Mouse (Mus musculus) liver, embryonic 11.5 days (tissue): ENCODE measurements around the gene Spaca9. TPM values are rescaled to one million over a fixed set of nuclear protein-coding genes. Genes with fewer than 3 reads are reported as not detected.

Experiments
- ATAC-seq: fragments of 200-750 bp; cut with Nextera tagmentation; replicated peaks from 2 replicates; pipeline ENCODE4 v1.8.0; 2017; ENCODE audit warnings: moderate number of reproducible peaks, mild to moderate bottlenecking, moderate TSS enrichment, moderate library complexity; ENCODE audit not compliant: low FRiP score
- DNase-seq: peaks from one replicate; pipeline ENCODE4 v3.0.0-alpha.2; 2017; ENCODE audit warnings: low spot score
- H3K27ac ChIP-seq: fragments of 300-500 bp; sonication (generic); 2 replicates; pipeline ENCODE4 v1.5.1; 2014; ENCODE audit warnings: mild to moderate bottlenecking, low read depth, low read length, control low read depth
- H3K27me3 ChIP-seq: fragments of 300-500 bp; sonication (generic); replicated peaks from 2 replicates; pipeline ENCODE4 v1.6.1; 2014; ENCODE audit warnings: low read length, mixed read lengths; ENCODE audit not compliant: control insufficient read depth, insufficient read depth
- H3K36me3 ChIP-seq: fragments of 300-500 bp; sonication (generic); 2 replicates; pipeline ENCODE4 v1.6.1; 2014; ENCODE audit warnings: mild to moderate bottlenecking, low read length, moderate library complexity, mixed read lengths; ENCODE audit not compliant: control insufficient read depth, insufficient read depth
- H3K4me1 ChIP-seq: fragments of 300-500 bp; sonication (generic); replicated peaks from 2 replicates; pipeline ENCODE4 v1.6.1; 2014; ENCODE audit warnings: low read length, mixed read lengths; ENCODE audit not compliant: control insufficient read depth, insufficient read depth
- H3K4me2 ChIP-seq: fragments of 300-500 bp; sonication (generic); 2 replicates; pipeline ENCODE4 v1.6.1; 2014; ENCODE audit warnings: mild to moderate bottlenecking, control low read depth, moderate library complexity
- H3K4me3 ChIP-seq: fragments of 300-500 bp; sonication (generic); 2 replicates; pipeline ENCODE4 v1.5.1; 2014; ENCODE audit warnings: low read depth, low read length, control low read depth
- H3K9ac ChIP-seq: fragments of 300-500 bp; sonication (generic); 2 replicates; pipeline ENCODE4 v1.6.1; 2014; ENCODE audit warnings: low read depth, low read length, control low read depth
- H3K9me3 ChIP-seq: fragments of 300-500 bp; sonication (generic); 2 replicates; pipeline ENCODE4 v1.6.1; 2016; ENCODE audit warnings: low read length, inconsistent platforms, mixed read lengths; ENCODE audit not compliant: control insufficient read depth
- WGBS: fragments of 180-500 bp; shearing (Covaris S2); extraction: QIAGEN DNeasy Blood & Tissue Kit; methylation state at CpG from one replicate; pipeline ENCODE4 v1.1.7; 2014; 5-methylcytosine and 5-hydroxymethylcytosine counted together
- polyA plus RNA-seq: library from polyadenylated mRNA; unstranded; fragments of >200 nt; fragmentation: Nextera tagmentation; extraction: Ambion mirVana; gene quantifications from 2 replicates; pipeline ENCODE4 v1.2.1, GENCODE M21; 2014

The Spaca9 gene
- polyA plus RNA-seq, 1 experiment from 2014 or later, result 4.4 TPM

DNA sequence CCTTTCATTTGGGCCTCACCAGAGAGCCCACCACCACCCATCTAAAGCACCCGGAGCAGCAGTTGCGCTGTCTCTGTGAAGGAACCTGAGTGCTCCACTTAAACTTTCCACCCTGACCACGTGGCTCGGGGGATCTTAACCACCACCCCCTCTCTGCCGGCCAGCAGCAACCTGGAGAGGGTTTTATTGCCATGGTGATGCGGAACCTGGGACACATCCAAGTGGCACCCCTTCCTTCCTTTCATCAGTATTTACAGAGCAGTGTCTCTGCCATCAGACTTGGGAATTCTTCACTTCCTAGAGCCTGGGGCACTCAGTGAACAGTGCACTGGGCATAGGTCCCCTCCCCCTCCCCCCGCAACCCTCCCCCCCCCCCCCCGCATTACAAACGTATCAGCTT, 24.4 kb upstream of the Spaca9 start:
- no peak overlapping the region for H3K27ac ChIP-seq
- H3K9ac ChIP-seq, result no peak overlapping the region
- ATAC-seq, result no peak
- no peak overlapping the region for H3K4me3 ChIP-seq
- no peak for DNase-seq
- 0 out of 2 replicates have a peak, but pooled peaks cover 2% of the 10 kb centered on the region for H3K4me1 ChIP-seq
- no peaks in the 10 kb centered on the region for H3K27me3 ChIP-seq
- WGBS, result 60% methylated on average over 9 of the region's 9 CpGs
- no peaks in the 10 kb centered on the region for H3K9me3 ChIP-seq
- no peak overlapping the region for H3K4me2 ChIP-seq
- H3K36me3 ChIP-seq, result no peaks in the 10 kb centered on the region

DNA sequence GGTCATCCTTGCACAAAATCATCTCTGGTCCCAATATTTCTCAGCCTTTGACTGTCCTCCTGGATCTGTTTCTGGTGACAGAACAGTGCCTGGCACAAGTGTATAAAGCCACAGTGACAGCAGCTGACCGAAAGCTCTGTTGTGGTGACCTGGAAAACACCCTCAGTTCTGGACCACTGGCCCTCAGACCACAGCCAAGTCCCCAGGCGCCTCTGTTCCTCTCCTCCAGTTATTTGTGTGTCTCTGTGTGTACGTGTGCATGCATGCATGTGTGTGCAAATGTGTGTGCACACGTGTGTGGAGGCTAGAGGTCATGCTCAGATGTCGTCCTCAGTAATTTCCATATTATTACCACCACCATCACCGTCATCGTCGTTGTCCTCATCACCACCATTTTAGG, 22.9 kb upstream of the Spaca9 start:
- H3K4me2 ChIP-seq, result no peak overlapping the region
- no peak for ATAC-seq
- 88% methylated on average over 8 of the region's 8 CpGs for WGBS

DNA sequence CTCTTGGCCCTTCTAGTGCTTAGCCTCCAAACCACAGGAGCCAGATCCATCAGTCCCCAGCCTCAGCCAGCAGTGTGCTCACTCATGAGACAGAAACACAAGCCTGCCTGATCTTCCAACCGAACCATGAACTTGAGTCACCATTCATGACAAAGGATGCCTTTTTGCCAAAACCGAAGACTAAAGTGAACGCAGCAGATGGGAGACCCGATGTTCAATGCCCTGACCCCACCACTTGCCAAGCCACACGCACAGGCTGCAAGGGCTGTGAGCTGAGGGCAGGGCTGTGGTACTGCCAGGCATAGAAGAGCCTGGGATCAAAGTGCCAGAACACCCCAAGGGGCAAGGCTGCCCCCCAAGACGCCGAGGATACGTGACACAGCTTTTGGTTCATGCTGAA, 13.5 kb upstream of the Spaca9 start:
- H3K27ac ChIP-seq, result no peak overlapping the region
- no peak overlapping the region for H3K4me3 ChIP-seq
- H3K4me1 ChIP-seq, result no peaks in the 10 kb centered on the region
- ATAC-seq, result no peak
- 85% methylated on average over 8 of the region's 8 CpGs for WGBS
- H3K9ac ChIP-seq, result no peak overlapping the region
- H3K9me3 ChIP-seq, result no peaks in the 10 kb centered on the region
- H3K27me3 ChIP-seq, result no peaks in the 10 kb centered on the region
- no peak overlapping the region for H3K4me2 ChIP-seq
- DNase-seq, result no peak
- H3K36me3 ChIP-seq, result no peaks in the 10 kb centered on the region

More for the DNA sequence above, 22.9 kb upstream of the Spaca9 start:
- DNase-seq, result no peak
- Histone ChIP-seq H3K27me3 (no peaks in the 10 kb centered on the region), H3K9ac (no peak overlapping the region), H3K36me3 (no peaks in the 10 kb centered on the region), H3K4me3 (no peak overlapping the region), H3K27ac (no peak overlapping the region), H3K4me1 (no peaks in the 10 kb centered on the region), H3K9me3 (no peaks in the 10 kb centered on the region)

DNA sequence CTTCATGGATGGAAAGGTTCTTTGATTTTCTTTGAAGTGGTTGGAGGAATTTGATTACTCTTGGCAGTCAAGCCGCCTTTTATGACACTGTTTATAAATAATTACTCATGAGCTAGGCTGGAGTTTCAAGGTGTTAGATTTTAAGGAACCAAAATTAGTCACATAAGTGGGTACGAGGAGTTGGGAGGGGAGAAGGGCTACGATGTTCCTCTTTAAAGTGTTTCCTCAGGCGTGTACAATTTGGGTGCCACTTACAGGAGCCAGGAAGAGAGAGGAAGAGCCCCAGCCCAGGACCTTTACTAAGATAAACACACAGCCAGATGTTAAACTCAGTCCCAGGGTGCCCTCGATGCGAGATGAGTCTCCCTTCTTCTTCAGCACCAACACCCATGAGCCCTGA, 7.3 kb upstream of the Spaca9 start:
- peaks cover 23% of the 10 kb centered on the region for H3K4me1 ChIP-seq
- no peak overlapping the region for H3K27ac ChIP-seq
- H3K9me3 ChIP-seq, result no peaks in the 10 kb centered on the region
- ATAC-seq (no peak), DNase-seq (no peak)
- no peak overlapping the region for H3K9ac ChIP-seq
- WGBS, result 47% methylated on average over 6 of the region's 6 CpGs
- H3K27me3 ChIP-seq, result no peaks in the 10 kb centered on the region
- no peak overlapping the region for H3K4me2 ChIP-seq
- no peak overlapping the region for H3K4me3 ChIP-seq
- H3K36me3 ChIP-seq, result no peaks in the 10 kb centered on the region

DNA sequence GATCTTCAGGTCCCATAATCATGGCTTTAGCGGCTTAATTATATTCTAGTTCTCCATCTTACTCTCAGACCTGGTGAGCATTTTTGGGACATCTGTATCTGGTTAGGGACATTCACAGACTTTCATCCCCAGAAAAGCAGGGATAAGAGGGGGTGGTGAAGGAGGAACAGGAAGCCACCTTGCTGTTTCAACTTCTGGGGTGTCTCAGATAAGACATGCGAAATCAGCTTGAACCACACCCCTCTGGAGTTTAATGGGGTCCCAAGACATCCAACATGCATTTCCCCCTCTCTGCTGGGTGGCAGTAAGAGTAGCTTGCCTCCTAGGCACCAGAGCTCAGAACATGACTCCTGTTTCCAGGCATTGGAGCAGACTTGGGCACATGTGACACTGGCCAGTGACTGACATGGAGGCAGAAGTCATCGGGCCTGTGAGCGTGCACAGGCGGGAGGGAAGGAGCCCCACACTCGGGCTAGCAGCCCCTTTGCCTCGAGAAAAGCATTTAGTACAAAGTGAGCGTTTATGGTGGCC, 6.6 kb upstream of the Spaca9 start:
- Histone ChIP-seq H3K27ac (no peak overlapping the region), H3K9ac (no peak overlapping the region), H3K9me3 (no peaks in the 10 kb centered on the region), H3K4me3 (no peak overlapping the region), H3K4me2 (no peak overlapping the region), H3K27me3 (no peaks in the 10 kb centered on the region), H3K4me1 (peaks cover 28% of the 10 kb centered on the region), H3K36me3 (no peaks in the 10 kb centered on the region)
- no peak for ATAC-seq
- WGBS, result 58% methylated on average over 8 of the region's 8 CpGs
- DNase-seq, result no peak

DNA sequence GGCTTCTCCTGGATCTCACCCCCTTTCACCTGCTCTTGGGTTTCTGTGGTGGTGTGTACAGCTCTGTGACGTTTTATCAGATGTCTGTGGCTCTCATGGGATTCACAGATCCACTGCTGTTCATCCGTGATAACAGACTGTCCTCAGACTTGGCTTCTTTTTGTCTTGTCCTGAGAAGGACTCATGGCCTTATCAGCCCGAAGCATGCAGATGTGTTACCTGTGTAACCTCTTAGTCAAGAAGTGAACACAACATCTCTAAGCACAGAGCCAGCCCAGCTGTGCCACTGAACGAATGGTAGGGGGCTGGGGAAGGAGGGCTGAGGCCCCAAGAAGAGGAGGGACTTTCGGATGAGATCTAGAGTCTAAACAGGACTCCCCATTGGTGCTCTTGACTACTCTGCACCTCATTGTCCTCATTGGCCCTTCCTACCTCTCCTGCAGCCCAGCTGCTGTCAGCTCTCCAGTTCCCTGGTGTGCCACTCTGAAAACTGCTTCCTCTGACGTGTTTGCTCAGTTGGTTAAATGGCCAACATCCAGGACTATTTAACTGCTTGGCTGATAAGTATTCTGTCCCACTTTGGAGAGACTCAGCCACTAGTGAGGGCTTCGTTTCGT, 2.2 kb upstream of the Spaca9 start:
- DNase-seq (peak; percentile 51), ATAC-seq (peak; percentile 90)
- Histone ChIP-seq H3K4me2 (peak overlapping the region; percentile 95), H3K9me3 (no peaks in the 10 kb centered on the region), H3K27me3 (no peaks in the 10 kb centered on the region), H3K9ac (no peak overlapping the region), H3K4me3 (no peak overlapping the region; the same call in 1 of the 2 replicates), H3K27ac (peak overlapping the region; percentile 35; the same call in 1 of the 2 replicates), H3K4me1 (peaks cover 47% of the 10 kb centered on the region), H3K36me3 (no peaks in the 10 kb centered on the region)
- WGBS, result 42% methylated on average over 8 of the region's 8 CpGs

DNA sequence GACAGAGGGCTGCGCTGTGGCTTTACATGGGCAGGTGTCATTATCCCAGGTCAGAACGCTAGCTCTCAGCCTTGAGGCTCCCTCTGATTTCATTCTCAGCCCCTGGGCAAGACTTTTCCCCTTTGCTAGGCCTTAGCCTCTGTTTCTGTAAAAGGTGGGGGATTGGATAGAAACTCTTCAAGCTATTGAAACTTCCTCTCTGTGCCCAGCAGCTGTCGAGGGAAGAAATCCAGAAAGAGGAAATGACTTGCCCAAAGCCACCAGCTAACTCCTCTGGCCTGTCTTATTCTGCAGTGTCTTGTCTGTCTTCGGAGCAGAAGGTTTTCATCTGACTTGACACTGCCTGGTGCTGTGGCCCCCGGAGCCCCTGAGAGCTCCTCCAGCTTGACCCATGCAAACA, 961 bp downstream of the Spaca9 start:
- H3K4me2 ChIP-seq, result peak overlapping the region; percentile 95
- H3K27ac ChIP-seq, result peak overlapping the region; percentile 68; the same call in 1 of the 2 replicates

DNA sequence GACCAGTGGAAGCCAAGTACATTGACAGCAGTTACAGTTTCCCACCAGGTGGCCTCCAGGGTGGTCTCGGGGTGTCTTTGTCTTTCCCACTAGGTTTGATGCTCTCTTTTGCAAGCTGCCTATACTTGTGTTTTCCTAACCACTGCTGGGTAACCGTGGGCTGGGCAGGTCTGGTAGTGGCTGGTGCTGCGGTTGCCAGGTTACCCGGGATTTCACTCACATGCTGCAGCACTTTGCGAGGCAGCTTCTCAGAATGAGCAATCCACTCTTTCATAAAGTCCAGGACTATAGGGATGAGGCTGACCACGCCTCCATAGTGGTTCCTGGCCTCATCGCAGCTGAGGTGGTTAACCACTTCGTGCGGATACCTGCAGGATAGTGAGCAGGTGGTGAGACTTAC, 6.8 kb downstream of the Spaca9 start:
- Histone ChIP-seq H3K36me3 (peaks cover under 1% of the 10 kb centered on the region; the same call in 1 of the 2 replicates), H3K27ac (no peak overlapping the region), H3K27me3 (no peaks in the 10 kb centered on the region), H3K9ac (no peak overlapping the region), H3K4me1 (no peaks in the 10 kb centered on the region), H3K4me2 (no peak overlapping the region), H3K9me3 (no peaks in the 10 kb centered on the region), H3K4me3 (no peak overlapping the region)
- WGBS, result 77% methylated on average over 9 of the region's 9 CpGs
- DNase-seq, result no peak
- no peak for ATAC-seq

More for the DNA sequence above, 961 bp downstream of the Spaca9 start:
- no peak for DNase-seq
- Histone ChIP-seq H3K9ac (no peak overlapping the region), H3K4me3 (no peak overlapping the region), H3K27me3 (no peaks in the 10 kb centered on the region), H3K36me3 (no peaks in the 10 kb centered on the region), H3K9me3 (no peaks in the 10 kb centered on the region), H3K4me1 (peaks cover 38% of the 10 kb centered on the region)
- 51% methylated on average over 5 of the region's 5 CpGs for WGBS
- no peak for ATAC-seq

DNA sequence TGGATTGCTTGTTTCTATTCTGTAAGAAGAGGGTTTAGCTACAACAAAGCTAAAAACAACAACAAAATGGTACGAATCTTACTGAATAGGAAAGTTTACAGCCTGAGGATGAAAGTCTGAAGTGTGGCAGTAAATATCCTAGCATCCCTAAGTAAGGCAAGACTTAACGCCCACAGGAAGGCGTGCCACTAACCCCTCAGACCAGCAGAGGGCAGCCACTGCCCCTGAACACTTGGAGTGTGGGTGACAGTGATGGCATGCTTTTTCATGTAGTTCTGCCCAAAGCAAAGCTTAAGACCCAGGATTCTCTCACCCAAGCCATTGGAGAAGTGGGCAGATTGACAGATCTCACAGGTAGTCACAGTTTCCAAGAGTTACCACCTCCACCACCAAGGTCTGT, 11.1 kb downstream of the Spaca9 start:
- H3K27ac ChIP-seq, result no peak overlapping the region

More for the DNA sequence above, 11.1 kb downstream of the Spaca9 start:
- Histone ChIP-seq H3K4me2 (no peak overlapping the region), H3K27me3 (no peaks in the 10 kb centered on the region), H3K36me3 (peaks cover 14% of the 10 kb centered on the region), H3K4me1 (no peaks in the 10 kb centered on the region), H3K9me3 (no peaks in the 10 kb centered on the region), H3K4me3 (no peak overlapping the region), H3K9ac (no peak overlapping the region)
- no peak for ATAC-seq
- no peak for DNase-seq
- WGBS, result 42% methylated on average over 3 of the region's 3 CpGs
